Mouse (Mus musculus): Measurements from ENCODE around the gene Gga1. TPM values are rescaled to one million over a fixed set of nuclear protein-coding genes. Genes with fewer than 3 reads are reported as not detected.

The Gga1 gene
- 10 to 100 TPM; 64.8 to 68.2 TPM for total RNA-seq (2021)
- long read RNA-seq, experiment 1, transcript Gga1-201 (17 exons, 3,034 nt), result major isoform, 135 of 180 reads
- long read RNA-seq, experiment 1, partial matches to known transcripts, result 10 of 180 reads
- long read RNA-seq, experiment 1, other reads (novel, unspliced or antisense), result 34 of 180 reads
- long read RNA-seq, experiment 2, transcript Gga1-201 (17 exons, 3,034 nt), result major isoform, 117 of 166 reads
- long read RNA-seq, experiment 2, partial matches to known transcripts, result 11 of 166 reads
- long read RNA-seq, experiment 2, other reads (novel, unspliced or antisense), result 38 of 166 reads

DNA sequence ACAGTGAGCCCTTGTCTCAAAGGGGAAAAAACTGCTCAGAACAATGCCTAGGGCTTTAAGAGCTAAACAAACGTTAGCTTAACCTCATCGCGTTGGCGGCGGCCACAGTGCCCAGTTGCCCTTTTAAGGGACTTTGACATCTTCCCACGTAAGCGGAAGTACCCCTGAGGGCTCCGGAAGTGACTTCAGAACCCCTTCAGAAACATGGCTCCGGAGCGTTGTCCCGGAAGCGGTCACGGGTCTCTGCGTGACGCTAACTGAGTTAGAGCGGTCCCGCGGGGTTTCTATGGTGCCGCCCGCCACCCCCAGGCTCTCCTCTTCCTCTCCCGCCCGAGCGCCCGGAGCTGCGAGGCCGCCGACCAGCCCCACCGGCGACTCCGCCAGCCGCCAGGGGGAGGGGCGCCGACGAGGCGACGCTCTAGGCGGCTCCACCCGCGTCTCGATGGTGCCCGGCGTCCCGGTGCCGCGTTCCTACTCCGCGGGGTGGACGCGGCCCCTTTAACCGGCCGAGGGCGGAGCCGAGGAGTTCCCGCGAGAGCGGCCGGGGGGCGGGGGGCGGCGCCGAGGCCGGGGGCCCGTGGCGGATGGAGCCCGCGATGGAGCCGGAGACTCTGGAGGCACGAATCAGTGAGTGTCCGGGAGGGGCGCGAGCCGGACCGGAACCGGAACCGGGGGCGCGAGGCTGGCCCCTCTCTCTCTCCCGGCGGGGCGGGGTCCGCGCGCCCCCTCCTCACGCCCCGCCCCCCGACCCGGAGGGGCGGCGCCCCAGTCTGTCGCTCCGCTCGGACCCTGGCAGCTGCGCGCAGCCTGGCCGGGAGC, at the start of gene Gga1:
Gene Gga1, plus strand, starts transcription at position 200 of the 819 bp plus-strand sequence.
- peak; percentile 20; the same call in 1 of the 2 replicates for TF ChIP-seq CTCF (IDR thresholded peaks at IDR 0.05)
- intact Hi-C loops (cut with DNase I), result no loop called here
- Histone ChIP-seq H3K4me3 (peak within 1 kb of the TSS; percentile 78), H3K27ac (peak within 1 kb of the TSS; percentile 98)
- peak; percentile 91 to 92 for DNase-seq (ENCODE audit: extremely low spot score in 1 of 2, low spot score in 2 of 2)

DNA sequence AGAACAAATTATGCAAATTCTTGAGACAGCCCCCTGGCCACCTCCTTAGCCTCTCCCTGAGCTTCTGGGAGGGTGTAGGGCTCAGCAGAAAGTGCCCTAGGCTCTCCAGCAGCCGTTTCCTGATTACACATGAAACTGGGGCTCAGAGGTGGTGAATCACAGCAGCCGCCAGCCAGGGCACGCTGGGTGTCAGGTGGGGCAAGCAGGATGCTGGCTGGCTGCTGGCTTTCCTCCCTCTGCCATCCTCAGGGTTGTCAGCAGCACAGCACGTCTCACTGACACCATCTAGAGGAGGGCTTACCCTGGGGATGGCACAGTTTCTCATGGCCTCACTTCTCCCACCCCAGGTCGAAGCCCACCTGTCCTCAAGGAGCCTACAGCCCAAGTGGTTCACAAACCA, 48.7 kb upstream of the Gga1 start:
- no peak for TF ChIP-seq CTCF (IDR thresholded peaks at IDR 0.05)
- H3K27ac ChIP-seq, result no peak overlapping the region
- intact Hi-C loops (cut with DNase I), result no loop called here
- no peak overlapping the region for H3K4me3 ChIP-seq
- no peak for DNase-seq (ENCODE audit: extremely low spot score in 1 of 2, low spot score in 2 of 2)

DNA sequence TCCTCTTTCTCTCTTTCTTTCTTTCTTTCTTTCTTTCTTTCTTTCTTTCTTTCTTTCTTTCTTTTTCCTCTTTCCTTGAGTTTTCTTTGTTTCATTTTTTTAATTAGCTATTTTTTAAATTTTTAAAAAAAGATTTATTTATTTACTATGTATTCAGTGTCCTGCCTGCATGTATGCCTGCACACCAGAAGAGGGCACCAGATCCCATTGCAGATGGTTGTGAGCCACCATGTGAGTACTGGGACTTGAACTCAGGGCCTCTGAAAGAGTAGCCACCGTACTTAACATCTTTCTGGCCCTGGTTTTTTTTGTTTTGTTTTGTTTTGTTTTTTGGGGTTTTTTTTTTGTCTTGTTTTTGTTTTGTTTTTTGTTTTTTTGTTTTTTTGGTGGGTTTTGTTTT, 47.4 kb upstream of the Gga1 start:
- Histone ChIP-seq H3K27ac (no peak overlapping the region), H3K4me3 (no peak overlapping the region)
- TF ChIP-seq CTCF (IDR thresholded peaks at IDR 0.05), result peak; percentile 33
- intact Hi-C loops (cut with DNase I), result no loop called here
- DNase-seq (ENCODE audit: extremely low spot score in 1 of 2, low spot score in 2 of 2), result no peak

DNA sequence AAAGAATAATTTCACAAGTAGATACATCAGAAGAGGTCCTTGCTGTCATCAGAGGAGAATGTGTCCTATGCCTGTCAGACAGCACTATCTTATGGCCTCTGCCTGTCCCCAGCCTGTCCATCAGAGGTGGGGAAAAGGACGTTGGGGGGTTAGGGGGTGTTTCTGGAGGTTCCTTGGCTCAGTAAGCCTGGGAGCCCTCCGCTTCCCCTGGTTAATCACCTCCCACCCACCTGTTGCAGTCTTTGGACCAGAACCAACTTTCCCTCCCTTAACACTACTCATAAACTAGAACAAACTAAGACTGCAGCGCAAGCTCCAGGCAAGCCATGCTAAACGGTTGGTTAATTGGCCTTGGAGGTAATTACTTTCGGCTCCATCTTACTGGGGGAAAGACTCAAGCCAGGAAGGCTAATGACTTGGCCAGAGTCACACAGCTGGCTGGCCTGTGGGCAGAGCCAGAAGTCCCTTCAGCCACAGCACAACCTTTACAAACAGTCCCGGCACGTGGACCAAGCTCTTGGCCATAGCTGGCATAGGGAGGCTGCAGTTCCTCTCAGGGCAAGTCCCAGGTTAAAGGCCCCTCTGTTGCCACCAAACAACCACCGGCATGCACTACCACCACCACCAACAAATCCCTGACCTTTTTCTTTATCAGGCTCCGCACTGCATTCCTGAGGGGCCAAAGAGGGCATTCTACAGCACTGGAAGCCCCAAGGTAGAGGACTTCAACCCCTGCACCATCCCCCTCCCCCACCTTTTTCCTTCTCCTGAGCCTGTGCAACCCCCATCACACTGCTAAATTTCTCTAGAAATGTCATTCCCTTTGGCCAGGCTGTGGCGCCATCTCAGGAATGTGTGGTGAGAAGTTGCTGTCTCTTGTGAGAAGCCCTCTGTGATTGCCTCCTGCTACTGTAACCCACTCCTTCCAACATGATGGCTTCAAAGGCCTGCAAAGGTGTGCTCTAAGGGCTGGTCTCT, 46.0 kb upstream of the Gga1 start:
- Histone ChIP-seq H3K4me3 (no peak overlapping the region), H3K27ac (no peak overlapping the region)
- intact Hi-C loops (cut with DNase I), result no loop called here
- no peak for TF ChIP-seq CTCF (IDR thresholded peaks at IDR 0.05)
- DNase-seq (ENCODE audit: extremely low spot score in 1 of 2, low spot score in 2 of 2), result no peak

DNA sequence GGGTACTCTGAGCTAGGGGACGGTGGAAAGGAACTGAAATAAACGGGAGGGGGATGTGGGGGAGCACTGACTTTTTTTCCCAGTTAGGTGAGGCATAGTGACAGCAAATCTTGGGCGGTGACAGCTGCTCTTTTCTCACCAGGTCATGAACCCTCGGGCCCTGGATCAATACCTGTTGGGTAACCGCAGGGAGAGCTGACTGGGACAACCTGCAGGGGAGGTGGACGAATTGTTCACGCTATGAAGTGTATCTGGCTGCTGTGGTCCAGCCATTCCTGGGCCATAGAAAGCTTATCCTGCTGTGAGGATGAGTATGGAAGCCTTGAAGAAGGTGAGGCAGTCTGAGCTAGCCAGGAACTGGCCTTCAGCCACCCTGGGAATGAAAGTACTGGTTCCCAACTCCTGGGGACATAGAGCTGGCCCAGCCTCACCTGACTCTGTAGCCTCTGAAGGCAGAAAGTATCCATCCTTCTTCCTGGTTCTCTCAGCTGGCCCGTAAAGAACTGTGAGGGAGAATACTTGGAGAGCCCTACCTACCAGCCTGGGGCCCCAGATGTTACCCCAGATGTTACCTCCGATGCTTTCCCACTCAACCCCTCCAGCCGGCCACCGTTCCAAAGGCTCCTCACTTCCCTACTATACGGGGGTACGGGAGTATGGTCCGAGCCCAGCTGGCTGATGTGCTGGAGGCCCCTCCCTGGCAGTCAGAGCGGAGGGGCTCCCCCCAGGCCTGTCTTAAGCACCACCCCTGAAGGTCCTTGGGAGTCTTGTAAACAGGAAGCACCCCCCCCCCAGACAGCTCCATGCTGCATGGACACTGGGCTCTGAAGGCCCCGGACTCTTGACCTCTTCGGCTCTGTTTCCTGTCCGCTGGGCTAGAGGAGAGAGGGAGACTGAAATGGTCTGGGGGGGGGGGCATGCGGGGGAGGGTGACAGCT, 45.0 kb upstream of the Gga1 start:
- DNase-seq (ENCODE audit: extremely low spot score in 1 of 2, low spot score in 2 of 2), result no peak
- TF ChIP-seq CTCF (IDR thresholded peaks at IDR 0.05), result no peak
- intact Hi-C loops (cut with DNase I), result no loop called here
- H3K27ac ChIP-seq, result peak overlapping the region; percentile 77
- no peak overlapping the region for H3K4me3 ChIP-seq

DNA sequence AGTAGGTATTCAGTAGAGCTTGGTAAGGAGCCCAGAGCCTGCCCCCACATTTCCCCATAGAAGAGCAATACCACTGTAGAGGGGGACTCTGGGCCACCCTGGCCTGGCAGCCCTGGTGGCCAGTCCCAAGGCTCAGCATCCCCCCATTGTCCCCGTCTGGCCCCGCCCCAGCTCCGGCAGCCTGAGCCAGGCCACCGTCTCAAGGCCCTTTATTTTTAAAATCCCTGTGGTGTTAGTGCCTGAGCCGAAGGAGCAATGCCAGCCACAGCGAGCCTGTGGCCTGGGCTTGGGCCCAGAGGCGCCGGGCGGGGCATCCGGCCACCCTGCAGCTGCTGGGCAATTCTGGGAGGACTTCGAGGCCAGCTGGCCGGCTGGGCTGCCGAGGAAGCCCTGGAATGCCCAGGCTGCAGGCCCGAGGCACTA, 44.3 kb upstream of the Gga1 start:
- Histone ChIP-seq H3K4me3 (no peak overlapping the region), H3K27ac (peak overlapping the region; percentile 77)
- peak; percentile 48 to 75 for DNase-seq (ENCODE audit: extremely low spot score in 1 of 2, low spot score in 2 of 2)
- intact Hi-C loops (cut with DNase I), result no loop called here
- peak; percentile 3 for TF ChIP-seq CTCF (IDR thresholded peaks at IDR 0.05)

DNA sequence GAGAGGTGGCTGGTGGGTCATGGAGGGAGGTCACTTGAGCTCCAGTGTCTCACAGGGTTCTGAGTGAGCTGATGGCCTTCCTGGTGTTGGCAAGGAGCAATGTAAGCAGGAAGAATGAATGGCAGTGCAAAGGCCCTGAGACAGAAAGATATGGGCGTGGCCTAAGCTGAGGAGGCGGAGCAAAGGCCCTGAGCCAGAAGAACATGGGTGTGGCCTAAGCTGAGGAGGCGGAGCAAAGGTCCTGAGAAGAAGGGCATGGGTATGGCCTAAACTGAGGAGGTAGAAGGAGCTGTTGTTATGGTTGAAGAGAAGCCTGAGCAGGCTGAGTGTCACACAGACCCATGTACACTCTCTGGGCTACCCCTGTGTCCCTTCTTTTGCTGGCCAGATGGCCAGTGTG, 43.4 kb upstream of the Gga1 start:
- DNase-seq (ENCODE audit: extremely low spot score in 1 of 2, low spot score in 2 of 2), result no peak
- no peak for TF ChIP-seq CTCF (IDR thresholded peaks at IDR 0.05)
- Histone ChIP-seq H3K4me3 (no peak overlapping the region), H3K27ac (peak overlapping the region; percentile 63; the same call in 1 of the 2 replicates)
- intact Hi-C loops (cut with DNase I), result no loop called here

DNA sequence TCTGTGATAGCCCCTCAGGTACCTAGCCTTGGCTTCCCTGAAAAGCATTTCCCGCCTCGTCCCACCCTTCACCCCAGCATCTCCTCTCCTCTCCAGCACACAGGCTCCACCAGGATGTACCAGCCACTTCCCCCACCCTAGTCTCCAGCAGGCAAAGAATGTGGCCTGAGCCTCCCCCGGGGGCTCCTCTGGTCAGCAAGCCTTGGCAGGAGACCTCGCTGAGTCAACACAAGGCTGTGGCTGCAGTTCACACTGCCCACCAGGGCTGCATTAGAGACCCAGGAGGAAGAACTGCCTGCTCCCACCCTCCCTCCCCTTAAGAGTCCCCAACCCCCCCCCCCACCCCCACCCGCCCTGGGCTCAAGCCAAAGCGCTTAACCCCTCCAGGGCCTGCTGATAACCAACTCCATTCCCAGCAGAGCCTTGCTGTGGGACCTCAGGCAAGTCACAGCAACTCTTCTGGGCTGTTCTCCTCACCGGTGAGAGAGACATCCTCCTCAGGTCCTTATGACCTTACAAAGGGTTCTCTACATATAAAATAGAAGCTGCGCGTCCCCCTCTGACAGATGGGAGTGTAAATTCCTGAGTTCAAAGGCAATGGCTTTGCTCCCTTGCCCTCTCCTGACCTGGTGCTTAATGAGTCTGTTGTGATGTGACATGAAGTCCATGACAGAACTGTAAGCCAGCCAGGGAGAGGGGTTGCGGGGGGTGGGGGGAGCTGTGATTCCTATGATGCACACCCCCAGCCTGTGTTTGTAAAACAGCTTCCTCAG, 42.6 kb upstream of the Gga1 start:
- TF ChIP-seq CTCF (IDR thresholded peaks at IDR 0.05), result no peak
- intact Hi-C loops (cut with DNase I), result no loop called here
- H3K4me3 ChIP-seq, result no peak overlapping the region
- no peak for DNase-seq (ENCODE audit: extremely low spot score in 1 of 2, low spot score in 2 of 2)
- peak overlapping the region; percentile 63; the same call in 1 of the 2 replicates for H3K27ac ChIP-seq

DNA sequence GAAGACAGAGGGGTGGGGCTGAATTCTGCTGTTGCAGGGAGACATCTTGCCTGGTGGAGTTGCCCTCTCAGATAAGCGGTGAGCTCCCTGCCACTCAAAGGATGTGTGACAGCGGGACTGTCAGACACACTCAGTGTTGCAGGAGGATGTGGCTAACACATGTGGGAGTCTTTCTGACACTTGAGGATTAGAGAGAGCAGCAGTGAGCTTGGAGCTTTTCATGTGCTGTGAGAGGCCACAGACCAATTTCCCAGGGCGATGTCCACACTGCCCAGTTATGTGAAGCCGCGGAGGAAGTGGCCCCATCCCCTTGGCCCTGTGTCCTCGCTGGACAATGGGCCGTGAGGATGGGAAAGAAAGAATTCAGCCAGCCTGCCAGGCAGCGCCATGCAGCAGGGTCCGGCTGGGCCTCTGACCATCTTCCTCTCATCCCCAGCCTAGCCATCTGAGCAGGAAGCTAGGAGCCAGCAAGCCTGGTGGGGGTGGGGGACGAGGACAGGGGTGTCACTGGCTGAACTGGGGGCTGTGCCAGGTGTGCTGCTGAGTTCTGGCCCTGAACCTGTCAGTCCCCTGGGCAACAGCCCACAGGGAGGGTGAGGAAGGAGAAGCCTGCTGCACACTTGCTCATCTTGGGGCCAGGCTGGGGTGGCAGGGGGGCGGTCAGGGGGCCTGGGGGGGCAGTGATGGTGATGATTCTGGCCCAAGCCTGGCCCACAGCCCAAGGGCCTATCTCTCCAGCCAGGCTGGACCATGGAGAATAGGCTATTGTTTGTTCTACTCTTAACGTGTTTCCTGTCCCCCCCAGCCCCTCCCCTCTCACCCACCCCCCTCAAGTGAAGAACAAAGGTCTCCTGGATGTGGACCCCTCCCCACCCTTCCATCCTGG, 41.5 kb upstream of the Gga1 start:
- Histone ChIP-seq H3K4me3 (no peak overlapping the region), H3K27ac (peak overlapping the region; percentile 69)
- DNase-seq (ENCODE audit: extremely low spot score in 1 of 2, low spot score in 2 of 2), result no peak
- intact Hi-C loops (cut with DNase I), result no loop called here
- TF ChIP-seq CTCF (IDR thresholded peaks at IDR 0.05), result no peak
